Mouse (Mus musculus): ENCODE results near the gene Nxpe2.

Gene Nxpe2

DNA sequence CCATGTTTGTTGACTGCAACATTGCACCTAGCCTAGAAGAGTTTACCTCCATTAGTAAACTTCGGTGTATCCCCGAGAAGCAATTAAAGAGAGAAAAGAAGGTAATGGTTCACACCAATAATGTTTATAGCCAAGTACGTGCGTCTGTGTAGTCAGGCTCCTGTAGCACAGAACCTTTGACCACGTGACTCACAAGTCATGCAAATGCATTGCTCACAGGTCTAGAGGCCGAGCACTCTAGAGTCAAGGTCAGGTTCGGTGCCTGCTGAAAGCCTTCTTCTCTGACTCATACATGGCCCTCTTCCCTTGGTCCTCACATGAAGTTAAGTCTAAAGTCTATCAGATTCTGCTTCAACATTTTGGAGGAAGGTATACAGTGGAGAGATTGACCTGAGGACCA is 54.3 kb downstream of the Nxpe2 start:
- no peak for DNase-seq (ENCODE audit: low spot score)

DNA sequence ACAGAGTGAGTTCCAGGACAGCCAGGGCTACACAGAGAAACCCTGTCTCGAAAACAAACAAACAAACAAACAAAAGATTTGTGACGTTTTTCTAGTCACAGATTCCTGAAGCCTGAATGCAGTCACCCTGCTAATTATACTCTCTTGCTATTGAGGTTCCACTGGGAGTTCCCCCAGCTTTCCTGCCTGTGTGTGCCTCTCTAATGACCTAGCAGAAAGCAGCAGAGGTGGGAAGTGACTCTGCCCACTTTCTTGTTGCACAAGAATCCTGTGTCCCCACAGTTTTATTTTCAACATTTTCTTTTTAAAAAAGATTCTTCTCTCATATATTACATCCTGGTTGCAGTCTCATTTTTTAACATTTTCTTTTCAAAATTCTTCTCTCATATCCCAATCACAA is 58.5 kb downstream of the Nxpe2 start:
- DNase-seq (ENCODE audit: low spot score), result no peak

DNA sequence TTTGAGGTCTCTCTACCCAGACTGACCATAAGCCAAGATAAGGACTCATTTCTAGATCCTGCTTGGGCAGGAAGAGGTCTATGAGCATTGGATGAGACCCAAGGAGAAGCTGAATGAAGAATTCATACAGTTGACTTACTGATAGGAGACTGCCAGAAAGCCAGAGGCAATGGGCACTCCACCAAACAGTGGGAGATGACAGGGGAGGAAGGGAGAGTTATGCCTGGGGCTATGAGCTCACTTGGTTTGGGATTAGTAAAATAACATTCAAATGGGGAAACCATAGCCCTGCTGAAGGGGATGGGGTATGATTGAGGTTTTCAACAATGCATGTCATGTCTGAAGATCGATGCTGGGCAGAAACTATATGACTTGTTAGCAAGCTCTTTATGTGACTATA is 63.0 kb downstream of the Nxpe2 start:
- no peak for DNase-seq (ENCODE audit: low spot score)

DNA sequence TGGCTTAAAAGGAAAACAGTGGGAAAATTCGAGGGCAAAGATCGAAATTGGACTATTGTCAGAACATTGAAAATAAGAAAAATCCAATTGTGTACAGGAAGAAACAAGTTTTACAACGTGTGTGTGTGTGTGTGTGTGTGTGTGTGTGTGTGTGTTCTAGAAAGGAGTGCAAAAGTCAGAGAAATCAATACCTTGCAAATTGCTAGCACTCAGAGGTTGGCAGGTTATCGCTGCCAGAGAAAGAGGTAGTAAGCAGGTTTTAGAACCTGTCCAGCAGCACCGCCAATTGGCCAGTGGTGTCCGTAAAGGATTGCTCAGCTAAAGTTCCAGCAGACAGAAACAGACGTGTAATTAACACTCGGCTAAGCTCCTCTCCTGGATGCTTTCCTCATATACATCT is 69.0 kb downstream of the Nxpe2 start:
- DNase-seq (ENCODE audit: low spot score), result no peak

DNA sequence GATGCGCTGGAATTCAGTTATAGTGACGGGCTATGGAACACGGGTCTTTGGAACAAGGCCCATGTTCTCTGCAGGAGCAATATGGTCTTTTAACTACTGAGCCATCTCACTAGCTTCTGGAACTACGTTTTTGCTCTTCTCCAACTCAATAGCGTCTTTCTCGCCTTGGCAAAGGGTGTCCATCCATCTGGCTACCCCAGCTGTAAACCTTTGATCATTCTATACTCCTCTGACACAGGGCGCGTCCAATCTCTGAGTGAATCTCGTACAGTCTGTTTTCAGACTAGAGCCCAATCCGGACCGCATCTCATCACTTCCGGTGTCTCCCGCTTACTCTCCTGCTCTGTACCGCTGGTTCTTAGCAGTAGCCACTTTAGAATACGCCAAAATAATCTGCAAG is 76.4 kb downstream of the Nxpe2 start:
- no peak for DNase-seq (ENCODE audit: low spot score)

All from ovary, postnatal 10 days (tissue).